Mouse (Mus musculus): ENCODE measurements around the gene Ahcyl1. TPM values are rescaled to one million over a fixed set of nuclear protein-coding genes. Genes with fewer than 3 reads are reported as not detected.
"Not testable (repeated sequence)": the region's sequence is repeated elsewhere in the genome, so short reads cannot be mapped to it uniquely, and the experiment has no call there.

Gene Ahcyl1
- polyA plus RNA-seq, 1 experiment, result 72.1 TPM

DNA sequence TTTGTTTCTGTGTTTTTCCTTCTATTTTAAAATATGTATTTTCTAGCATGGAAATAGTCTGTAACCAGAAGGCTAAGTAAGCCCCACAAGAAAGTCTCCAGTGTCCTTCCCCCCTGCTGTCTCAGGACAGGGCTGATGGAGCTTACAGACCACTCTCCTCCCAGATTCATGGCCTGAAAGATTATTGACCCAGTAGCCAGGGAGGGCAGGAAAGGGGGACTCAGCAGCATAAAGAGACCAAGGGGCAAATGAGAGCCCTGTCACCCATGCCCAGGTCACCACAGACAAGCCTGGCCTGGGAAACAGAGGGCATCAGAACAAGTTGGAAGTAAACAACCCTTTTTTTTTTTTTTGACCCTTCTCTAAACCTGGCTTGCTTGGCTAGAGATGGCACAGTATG is 45.0 kb upstream of the Ahcyl1 start:
- Histone ChIP-seq H3K79me2 (ENCODE audit: control insufficient read depth, insufficient read depth) (peaks cover 37% of the 10 kb centered on the region), H3K36me3 (ENCODE audit: control insufficient read depth, insufficient read depth) (peaks cover 52% of the 10 kb centered on the region), H3ac (ENCODE audit: control insufficient read depth, insufficient read length, low read depth) (peak overlapping the region; percentile 33), H3K4me3 (ENCODE audit: insufficient read depth, poor library complexity, severe bottlenecking) (no peak overlapping the region), H3K27me3 (ENCODE audit: control insufficient read depth, insufficient read depth, insufficient read length) (no peaks in the 10 kb centered on the region), H3K79me3 (ENCODE audit: low read depth) (peaks cover 5% of the 10 kb centered on the region)
- TF ChIP-seq CEBPB (IDR thresholded peaks at IDR 0.05; ENCODE audit: low read depth) (no peak), CTCF (IDR thresholded peaks at IDR 0.05; ENCODE audit: control insufficient read depth, insufficient read depth, insufficient read length) (no peak), MYOG (IDR thresholded peaks at IDR 0.05; ENCODE audit: control insufficient read depth, extremely low read depth, insufficient read length) (no peak), MAX (IDR thresholded peaks at IDR 0.05) (no peak), MYOD1 (IDR thresholded peaks at IDR 0.05; ENCODE audit: control insufficient read depth, insufficient read length, low read depth) (no peak), USF1 (IDR thresholded peaks at IDR 0.05; ENCODE audit: low read depth) (no peak), FOSL1 (IDR thresholded peaks at IDR 0.05; ENCODE audit: insufficient read depth, low read length, poor library complexity, severe bottlenecking) (no peak)

- peaks cover 5% of the 10 kb centered on the region for H3K79me3 ChIP-seq (ENCODE audit: low read depth)
- H3K36me3 ChIP-seq (ENCODE audit: control insufficient read depth, insufficient read depth), result peaks cover 45% of the 10 kb centered on the region
- peaks cover 31% of the 10 kb centered on the region for H3K79me2 ChIP-seq (ENCODE audit: control insufficient read depth, insufficient read depth)
- H3K27me3 ChIP-seq (ENCODE audit: control insufficient read depth, insufficient read depth, insufficient read length), result no peaks in the 10 kb centered on the region
- H3K4me3 ChIP-seq (ENCODE audit: insufficient read depth, poor library complexity, severe bottlenecking), result no peak overlapping the region
- peak; percentile 7 for TF ChIP-seq MAX (IDR thresholded peaks at IDR 0.05)
- TF ChIP-seq CTCF (IDR thresholded peaks at IDR 0.05; ENCODE audit: control insufficient read depth, insufficient read depth, insufficient read length), result no peak
- no peak for TF ChIP-seq FOSL1 (IDR thresholded peaks at IDR 0.05; ENCODE audit: insufficient read depth, low read length, poor library complexity, severe bottlenecking)
- no peak for TF ChIP-seq MYOD1 (IDR thresholded peaks at IDR 0.05; ENCODE audit: control insufficient read depth, insufficient read length, low read depth)
- no peak for TF ChIP-seq USF1 (IDR thresholded peaks at IDR 0.05; ENCODE audit: low read depth)
- no peak for TF ChIP-seq CEBPB (IDR thresholded peaks at IDR 0.05; ENCODE audit: low read depth)
- TF ChIP-seq MYOG (IDR thresholded peaks at IDR 0.05; ENCODE audit: control insufficient read depth, extremely low read depth, insufficient read length), result no peak
- no peak overlapping the region for H3ac ChIP-seq (ENCODE audit: control insufficient read depth, insufficient read length, low read depth)
Observed at GRCm38 (mm10) chr3:107740578-107741207, 44.3 kb upstream of the Ahcyl1 start.

DNA sequence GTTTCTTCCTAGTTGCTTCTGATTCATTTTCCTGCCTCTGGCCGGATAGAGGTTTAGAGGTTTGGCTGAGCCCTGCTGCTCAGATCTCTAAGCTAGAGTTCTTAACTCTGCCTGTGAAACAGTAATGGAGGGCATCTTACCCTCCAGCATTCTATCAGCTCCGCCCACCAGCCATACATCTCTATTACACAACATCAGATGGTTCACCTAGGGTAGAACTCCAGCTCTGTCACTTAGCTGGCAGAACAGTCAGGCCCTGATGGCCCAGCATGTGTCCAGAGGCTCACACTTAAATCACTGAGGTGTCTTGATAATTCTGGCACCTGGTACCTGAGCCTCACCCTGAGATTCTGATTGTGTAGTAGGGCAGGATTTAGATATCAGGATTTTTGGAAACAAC is 43.6 kb upstream of the Ahcyl1 start:
- TF ChIP-seq CTCF (IDR thresholded peaks at IDR 0.05; ENCODE audit: control insufficient read depth, insufficient read depth, insufficient read length) (no peak), CEBPB (IDR thresholded peaks at IDR 0.05; ENCODE audit: low read depth) (peak; percentile 83), MYOD1 (IDR thresholded peaks at IDR 0.05; ENCODE audit: control insufficient read depth, insufficient read length, low read depth) (no peak)
- Histone ChIP-seq H3K79me2 (ENCODE audit: control insufficient read depth, insufficient read depth) (peaks cover 23% of the 10 kb centered on the region), H3K36me3 (ENCODE audit: control insufficient read depth, insufficient read depth) (peaks cover 38% of the 10 kb centered on the region), H3K4me3 (ENCODE audit: insufficient read depth, poor library complexity, severe bottlenecking) (no peak overlapping the region), H3K79me3 (ENCODE audit: low read depth) (peaks cover 1% of the 10 kb centered on the region), H3ac (ENCODE audit: control insufficient read depth, insufficient read length, low read depth) (no peak overlapping the region), H3K27me3 (ENCODE audit: control insufficient read depth, insufficient read depth, insufficient read length) (no peaks in the 10 kb centered on the region)

DNA sequence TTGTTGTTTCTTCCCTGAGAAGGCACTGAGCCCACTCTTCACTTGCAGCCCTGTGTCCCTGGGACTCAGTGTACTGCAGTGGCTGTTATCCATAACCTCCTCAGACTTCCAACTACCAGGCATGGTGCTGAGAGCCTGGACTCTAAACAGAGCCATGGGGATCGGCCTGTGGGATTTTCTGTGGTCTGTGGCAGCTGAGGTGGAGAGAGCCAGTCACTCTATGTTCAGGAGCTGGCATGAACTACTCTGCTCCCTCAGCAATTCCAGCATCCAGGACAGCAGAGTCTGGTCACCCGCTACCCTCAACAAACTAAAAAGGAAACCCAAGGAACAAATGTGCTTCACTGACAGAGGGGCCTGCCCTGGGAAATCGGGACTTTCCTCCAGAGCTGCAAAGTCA is 43.1 kb upstream of the Ahcyl1 start:
- peaks cover 33% of the 10 kb centered on the region for H3K36me3 ChIP-seq (ENCODE audit: control insufficient read depth, insufficient read depth)
- no peak for TF ChIP-seq FOSL1 (IDR thresholded peaks at IDR 0.05; ENCODE audit: insufficient read depth, low read length, poor library complexity, severe bottlenecking)
- no peak for TF ChIP-seq USF1 (IDR thresholded peaks at IDR 0.05; ENCODE audit: low read depth)
- TF ChIP-seq MYOG (IDR thresholded peaks at IDR 0.05; ENCODE audit: control insufficient read depth, extremely low read depth, insufficient read length), result no peak
- TF ChIP-seq MYOD1 (IDR thresholded peaks at IDR 0.05; ENCODE audit: control insufficient read depth, insufficient read length, low read depth), result peak; percentile 36
- peak; percentile 39 for TF ChIP-seq MAX (IDR thresholded peaks at IDR 0.05)
- no peak for TF ChIP-seq CEBPB (IDR thresholded peaks at IDR 0.05; ENCODE audit: low read depth)
- no peak for TF ChIP-seq CTCF (IDR thresholded peaks at IDR 0.05; ENCODE audit: control insufficient read depth, insufficient read depth, insufficient read length)
- H3ac ChIP-seq (ENCODE audit: control insufficient read depth, insufficient read length, low read depth), result no peak overlapping the region
- no peaks in the 10 kb centered on the region for H3K27me3 ChIP-seq (ENCODE audit: control insufficient read depth, insufficient read depth, insufficient read length)
- H3K79me3 ChIP-seq (ENCODE audit: low read depth), result peaks cover 1% of the 10 kb centered on the region
- H3K4me3 ChIP-seq (ENCODE audit: insufficient read depth, poor library complexity, severe bottlenecking), result no peak overlapping the region
- peaks cover 18% of the 10 kb centered on the region for H3K79me2 ChIP-seq (ENCODE audit: control insufficient read depth, insufficient read depth)

DNA sequence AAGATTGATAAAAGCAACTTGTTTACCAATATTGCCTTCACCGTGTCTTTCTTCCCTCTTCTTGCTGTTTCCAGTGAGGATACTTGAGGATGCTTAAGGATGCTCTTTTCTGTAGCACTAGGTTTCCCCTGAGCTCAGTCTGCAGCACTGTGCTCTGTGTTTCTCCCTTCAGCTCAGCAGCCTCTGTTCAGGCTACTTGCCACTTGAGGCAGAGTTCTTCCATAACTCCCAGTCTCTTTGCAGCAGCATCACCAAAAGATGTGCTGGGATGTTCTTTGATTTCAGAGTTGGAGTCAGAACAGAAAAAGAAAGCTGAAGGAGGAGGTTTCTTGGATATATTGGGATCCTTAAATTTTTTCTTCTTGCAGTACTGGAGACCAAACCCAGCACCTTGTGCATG is 42.3 kb upstream of the Ahcyl1 start:
- no peak for TF ChIP-seq CEBPB (IDR thresholded peaks at IDR 0.05; ENCODE audit: low read depth)
- no peak for TF ChIP-seq MYOD1 (IDR thresholded peaks at IDR 0.05; ENCODE audit: control insufficient read depth, insufficient read length, low read depth)
- Histone ChIP-seq H3K4me3 (ENCODE audit: insufficient read depth, poor library complexity, severe bottlenecking) (no peak overlapping the region), H3ac (ENCODE audit: control insufficient read depth, insufficient read length, low read depth) (no peak overlapping the region)

GRCm38 (mm10) chr3:107737609-107738190 is 41.3 kb upstream of the Ahcyl1 start:
- no peaks in the 10 kb centered on the region for H3K27me3 ChIP-seq (ENCODE audit: control insufficient read depth, insufficient read depth, insufficient read length)
- H3ac ChIP-seq (ENCODE audit: control insufficient read depth, insufficient read length, low read depth), result no peak overlapping the region
- H3K79me2 ChIP-seq (ENCODE audit: control insufficient read depth, insufficient read depth), result peaks cover 9% of the 10 kb centered on the region
- no peak overlapping the region for H3K4me3 ChIP-seq (ENCODE audit: insufficient read depth, poor library complexity, severe bottlenecking)
- peaks cover 17% of the 10 kb centered on the region for H3K36me3 ChIP-seq (ENCODE audit: control insufficient read depth, insufficient read depth)
- TF ChIP-seq CTCF (IDR thresholded peaks at IDR 0.05; ENCODE audit: control insufficient read depth, insufficient read depth, insufficient read length) (no peak), MYOD1 (IDR thresholded peaks at IDR 0.05; ENCODE audit: control insufficient read depth, insufficient read length, low read depth) (peak; percentile 87), MAX (IDR thresholded peaks at IDR 0.05) (no peak), MYOG (IDR thresholded peaks at IDR 0.05; ENCODE audit: control insufficient read depth, extremely low read depth, insufficient read length) (no peak), CEBPB (IDR thresholded peaks at IDR 0.05; ENCODE audit: low read depth) (peak; percentile 24), USF1 (IDR thresholded peaks at IDR 0.05; ENCODE audit: low read depth) (no peak), FOSL1 (IDR thresholded peaks at IDR 0.05; ENCODE audit: insufficient read depth, low read length, poor library complexity, severe bottlenecking) (peak; percentile 93)
- H3K79me3 ChIP-seq (ENCODE audit: low read depth), result no peaks in the 10 kb centered on the region

More for the DNA sequence above, 42.3 kb upstream of the Ahcyl1 start:
- Histone ChIP-seq H3K27me3 (ENCODE audit: control insufficient read depth, insufficient read depth, insufficient read length) (no peaks in the 10 kb centered on the region), H3K79me2 (ENCODE audit: control insufficient read depth, insufficient read depth) (peaks cover 11% of the 10 kb centered on the region), H3K36me3 (ENCODE audit: control insufficient read depth, insufficient read depth) (peaks cover 25% of the 10 kb centered on the region), H3K79me3 (ENCODE audit: low read depth) (no peaks in the 10 kb centered on the region)

DNA sequence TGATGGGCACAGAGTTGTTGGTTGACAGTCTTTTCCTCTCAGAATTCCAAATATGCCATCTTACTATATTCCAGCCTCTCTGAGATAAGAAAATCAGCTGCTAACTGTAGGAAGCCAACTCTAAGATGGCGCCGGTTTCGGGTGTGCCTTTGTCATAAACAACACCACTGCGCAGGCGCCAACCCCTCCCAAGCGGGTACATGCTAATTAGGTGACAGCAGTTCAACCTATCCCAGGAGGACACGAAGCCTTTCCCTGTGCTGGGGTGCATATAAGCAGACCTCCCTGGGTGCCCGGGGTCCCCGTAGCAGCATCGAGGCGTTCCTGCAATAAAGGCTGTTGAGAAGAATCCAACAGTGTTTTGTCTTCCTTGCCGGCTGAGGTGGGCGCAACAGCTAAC is 39.3 kb upstream of the Ahcyl1 start:
- H3K36me3 ChIP-seq (ENCODE audit: control insufficient read depth, insufficient read depth); H3ac ChIP-seq (ENCODE audit: control insufficient read depth, insufficient read length, low read depth); H3K79me3 ChIP-seq (ENCODE audit: low read depth); H3K79me2 ChIP-seq (ENCODE audit: control insufficient read depth, insufficient read depth); H3K4me3 ChIP-seq (ENCODE audit: insufficient read depth, poor library complexity, severe bottlenecking); H3K27me3 ChIP-seq (ENCODE audit: control insufficient read depth, insufficient read depth, insufficient read length): not testable (repeated sequence)
